ENCODE assay signal across 8 mouse cellular contexts in the genomic region with DNA sequence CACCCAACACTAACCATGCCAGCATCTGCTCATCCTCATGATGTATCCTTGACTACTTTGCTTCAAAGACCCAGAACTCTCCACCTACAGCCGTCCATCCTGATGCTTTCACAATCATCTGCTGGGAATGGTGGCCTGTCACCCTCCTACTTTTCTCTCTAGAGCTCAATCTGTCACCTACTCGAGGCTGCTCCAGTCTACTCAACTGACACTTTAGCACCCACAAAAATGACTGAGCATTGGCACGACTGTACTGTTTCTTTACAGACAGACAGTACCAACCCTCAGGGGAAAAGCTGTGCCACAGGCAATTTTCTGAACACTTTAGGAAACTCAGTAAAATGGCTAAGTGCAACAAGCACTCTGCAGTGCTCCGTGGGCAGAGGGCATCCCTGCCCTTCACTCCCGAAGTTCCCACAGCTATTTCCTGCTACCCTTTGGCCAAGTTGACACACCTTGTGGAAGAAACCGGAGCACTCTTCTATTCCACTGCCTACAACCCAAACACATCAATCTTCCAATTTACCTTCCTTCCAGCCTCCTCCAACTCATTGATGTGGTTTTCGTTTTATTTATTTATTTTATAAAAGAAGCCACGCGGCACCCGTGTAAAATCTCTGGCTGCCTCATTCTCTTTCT. TPM values are rescaled to one million over a fixed set of nuclear protein-coding genes. Genes with fewer than 3 reads are reported as not detected.
A peak's percentile ranks its signal among the peaks of the same experiment; 100 is the strongest.
DNase-seq lines count a peak whose midpoint lies in the region; ATAC-seq and TF ChIP-seq lines count a peak whose summit lies in the region.

No protein-coding gene starts in this region.

- no peaks in the 10 kb centered on the region for H3K9me3 ChIP-seq in heart, postnatal 0 days (replicated peaks; ENCODE audit: control insufficient read depth, low read length)
- no peaks in the 10 kb centered on the region for H3K9me3 ChIP-seq in embryonic facial prominence, embryonic 13.5 days
- no peaks in the 10 kb centered on the region for H3K9me3 ChIP-seq in limb, embryonic 11.5 days (ENCODE audit: control insufficient read depth, low read length)
- no peaks in the 10 kb centered on the region for H3K9me3 ChIP-seq in stomach, embryonic 14.5 days (ENCODE audit: control insufficient read depth, low read depth, low read length)

- peak overlapping the region; percentile 85 for H3ac ChIP-seq in C2C12 (ENCODE audit: control insufficient read depth, insufficient read length, low read depth)

- TF ChIP-seq CTCF in heart, postnatal 0 days (IDR thresholded peaks at IDR 0.05; ENCODE audit: low read depth), result no peak
- no peak for TF ChIP-seq CTCF in C2C12 (IDR thresholded peaks at IDR 0.05; ENCODE audit: control insufficient read depth, insufficient read depth, insufficient read length)

- H3K4me3 ChIP-seq in heart, postnatal 0 days (ENCODE audit: low read depth, low read length), result peak overlapping the region; percentile 78
- H3K4me3 ChIP-seq in C2C12 (ENCODE audit: insufficient read depth, poor library complexity, severe bottlenecking), result peak overlapping the region; percentile 71
- H3K4me3 ChIP-seq in embryonic facial prominence, embryonic 13.5 days, result peak overlapping the region; percentile 91
- peak overlapping the region; percentile 95 for H3K4me3 ChIP-seq in limb, embryonic 11.5 days (ENCODE audit: low read depth, low read length)
- peak overlapping the region; percentile 84 for H3K4me3 ChIP-seq in stomach, embryonic 14.5 days (ENCODE audit: low read depth, low read length)

- H3K79me2 ChIP-seq in C2C12 (ENCODE audit: control insufficient read depth, insufficient read depth), result peaks cover 58% of the 10 kb centered on the region

- H3K27me3 ChIP-seq in heart, postnatal 0 days (ENCODE audit: control insufficient read depth, insufficient read depth, low read length), result no peaks in the 10 kb centered on the region
- no peaks in the 10 kb centered on the region for H3K27me3 ChIP-seq in C2C12 (ENCODE audit: control insufficient read depth, insufficient read depth, insufficient read length)
- H3K27me3 ChIP-seq in embryonic facial prominence, embryonic 13.5 days, result no peaks in the 10 kb centered on the region
- H3K27me3 ChIP-seq in limb, embryonic 11.5 days (ENCODE audit: control insufficient read depth, insufficient read depth, low read length), result no peaks in the 10 kb centered on the region
- H3K27me3 ChIP-seq in stomach, embryonic 14.5 days (ENCODE audit: control insufficient read depth, insufficient read depth, low read length), result no peaks in the 10 kb centered on the region

- peak; percentile 4; the same call in 1 of the 2 replicates for ATAC-seq in heart, postnatal 0 days (ENCODE audit: insufficient read depth, low read depth)
- no peak for ATAC-seq in embryonic facial prominence, embryonic 13.5 days (ENCODE audit: insufficient number of reproducible peaks, insufficient read depth, low FRiP score, low TSS enrichment, low read depth)
- no peak for ATAC-seq in limb, embryonic 11.5 days (ENCODE audit: insufficient number of reproducible peaks, low FRiP score, low TSS enrichment, low read depth)
- ATAC-seq in stomach, embryonic 14.5 days (ENCODE audit: insufficient number of reproducible peaks, insufficient read depth, low FRiP score, low read depth), result 0 out of 2 replicates have a peak, but pooled peaks have one; percentile 21

- peak overlapping the region; percentile 93 for H3K4me2 ChIP-seq in heart, postnatal 0 days (ENCODE audit: low read depth, low read length)
- peak overlapping the region; percentile 92 for H3K4me2 ChIP-seq in embryonic facial prominence, embryonic 13.5 days
- peak overlapping the region; percentile 69 for H3K4me2 ChIP-seq in limb, embryonic 11.5 days (ENCODE audit: low read depth, severe bottlenecking)
- peak overlapping the region; percentile 87 for H3K4me2 ChIP-seq in stomach, embryonic 14.5 days (replicated peaks; ENCODE audit: low read depth, low read length)

- peaks cover 25% of the 10 kb centered on the region for H3K4me1 ChIP-seq in heart, postnatal 0 days (ENCODE audit: control insufficient read depth, insufficient read depth)
- peaks cover 16% of the 10 kb centered on the region for H3K4me1 ChIP-seq in embryonic facial prominence, embryonic 13.5 days
- H3K4me1 ChIP-seq in limb, embryonic 11.5 days (ENCODE audit: control insufficient read depth, insufficient read depth, low read length), result no peaks in the 10 kb centered on the region
- peaks cover 8% of the 10 kb centered on the region for H3K4me1 ChIP-seq in stomach, embryonic 14.5 days (ENCODE audit: control insufficient read depth, insufficient read depth, low read length)

- 2% methylated on average over 10 of the region's 10 CpGs for WGBS in heart, postnatal 0 days
- 7% methylated on average over 10 of the region's 10 CpGs for WGBS in embryonic facial prominence, embryonic 13.5 days
- WGBS in limb, embryonic 11.5 days, result 9% methylated on average over 10 of the region's 10 CpGs
- WGBS in stomach, embryonic 14.5 days, result 6% methylated on average over 10 of the region's 10 CpGs

- H3K79me3 ChIP-seq in C2C12 (ENCODE audit: low read depth), result peaks cover 53% of the 10 kb centered on the region

- no peaks in the 10 kb centered on the region for H3K36me3 ChIP-seq in heart, postnatal 0 days (replicated peaks; ENCODE audit: control insufficient read depth, insufficient read depth, low read length)
- H3K36me3 ChIP-seq in C2C12 (ENCODE audit: control insufficient read depth, insufficient read depth), result peaks cover 22% of the 10 kb centered on the region
- H3K36me3 ChIP-seq in embryonic facial prominence, embryonic 13.5 days, result no peaks in the 10 kb centered on the region
- H3K36me3 ChIP-seq in limb, embryonic 11.5 days (ENCODE audit: control insufficient read depth, insufficient read depth, low read length), result no peaks in the 10 kb centered on the region
- H3K36me3 ChIP-seq in stomach, embryonic 14.5 days (ENCODE audit: control insufficient read depth, insufficient read depth, low read length), result no peaks in the 10 kb centered on the region

- H3K27ac ChIP-seq in heart, postnatal 0 days (ENCODE audit: low read depth), result peak overlapping the region; percentile 85
- peak overlapping the region; percentile 80; the same call in 1 of the 2 replicates for H3K27ac ChIP-seq in embryonic facial prominence, embryonic 13.5 days
- H3K27ac ChIP-seq in limb, embryonic 11.5 days (replicated peaks; ENCODE audit: low read depth, low read length), result no peak overlapping the region; the same call in 1 of the 2 replicates
- H3K27ac ChIP-seq in stomach, embryonic 14.5 days (ENCODE audit: low read length), result peak overlapping the region; percentile 72

- DNase-seq in heart, postnatal 0 days (ENCODE audit: low spot score), result no peak
- no peak for DNase-seq in heart, adult 18-20 months
- DNase-seq in limb, embryonic 11.5 days (ENCODE audit: low spot score), result no peak
- no peak for DNase-seq in gastrocnemius, postnatal 4 days (ENCODE audit: low spot score in 2 of 2)
- DNase-seq in gastrocnemius, adult 18-20 months (ENCODE audit: low spot score), result no peak

- TF ChIP-seq EP300 in heart, postnatal 0 days (IDR thresholded peaks at IDR 0.05; ENCODE audit: low read depth), result no peak

- peak overlapping the region; percentile 91 for H3K9ac ChIP-seq in heart, postnatal 0 days (replicated peaks; ENCODE audit: low read depth, low read length)
- peak overlapping the region; percentile 95 for H3K9ac ChIP-seq in embryonic facial prominence, embryonic 13.5 days
- H3K9ac ChIP-seq in limb, embryonic 11.5 days (ENCODE audit: low read length), result peak overlapping the region; percentile 83
- H3K9ac ChIP-seq in stomach, embryonic 14.5 days (replicated peaks; ENCODE audit: low read depth, low read length), result peak overlapping the region; percentile 79

TF ChIP-seq in C2C12, 6 proteins besides CTCF, POLR2A, EP300 and RAD21:
- no peak for TF ChIP-seq FOSL1 (IDR thresholded peaks at IDR 0.05; ENCODE audit: insufficient read depth, low read length, poor library complexity, severe bottlenecking)
- TF ChIP-seq CEBPB (IDR thresholded peaks at IDR 0.05; ENCODE audit: low read depth), result no peak
- TF ChIP-seq USF1 (IDR thresholded peaks at IDR 0.05; ENCODE audit: low read depth), result no peak
- TF ChIP-seq MAX (IDR thresholded peaks at IDR 0.05), result no peak
- TF ChIP-seq MYOD1 (IDR thresholded peaks at IDR 0.05; ENCODE audit: control insufficient read depth, insufficient read length, low read depth), result no peak

RNA-seq across cellular contexts. Expression of a gene that starts 10.8 kb away (rescaled TPM):
- 40.2 and 63.7 TPM in 2 replicates for total RNA-seq in heart, postnatal 0 days (2014; rRNA removed; ENCODE audit: low replicate concordance)
- 18.0 and 18.6 TPM in 2 replicates for polyA plus RNA-seq in heart, postnatal 0 days (2015; fragmentation: Nextera tagmentation; extraction: Ambion mirVana)
- 10 to 100 TPM; 21.0 to 25.0 TPM for total RNA-seq in heart, adult 18-20 months (2021)
- 45.9 TPM for polyA plus RNA-seq in C2C12 (2012; fragmentation: generic; extraction: Trizol)
- 53.3 and 56.4 TPM in 2 replicates for polyA plus RNA-seq in embryonic facial prominence, embryonic 13.5 days (2015; fragmentation: Nextera tagmentation; extraction: Ambion mirVana)
- 42.2 and 45.5 TPM in 2 replicates for polyA plus RNA-seq in limb, embryonic 11.5 days (2014; fragmentation: Nextera tagmentation; extraction: Ambion mirVana)
- polyA plus RNA-seq in stomach, embryonic 14.5 days (2014; fragmentation: Nextera tagmentation; extraction: Ambion mirVana), result 45.8 and 47.5 TPM in 2 replicates
- 10 to 100 TPM; 36.9 to 46.9 TPM for total RNA-seq in gastrocnemius, postnatal 4 days (2021)
- total RNA-seq in gastrocnemius, adult 18-20 months (2021), result 10 to 100 TPM; 17.5 to 20.1 TPM

RNA-seq across cellular contexts. Expression of a gene that starts 37.5 kb away (rescaled TPM):
- 42.0 and 47.4 TPM in 2 replicates for total RNA-seq in heart, postnatal 0 days (2014; rRNA removed; ENCODE audit: low replicate concordance)
- polyA plus RNA-seq in heart, postnatal 0 days (2015; fragmentation: Nextera tagmentation; extraction: Ambion mirVana), result 21.7 and 23.0 TPM in 2 replicates
- 10 to 100 TPM; 18.2 to 24.2 TPM for total RNA-seq in heart, adult 18-20 months (2021)
- 83.6 TPM for polyA plus RNA-seq in C2C12 (2012; fragmentation: generic; extraction: Trizol)
- polyA plus RNA-seq in embryonic facial prominence, embryonic 13.5 days (2015; fragmentation: Nextera tagmentation; extraction: Ambion mirVana), result 88.8 and 97.7 TPM in 2 replicates
- polyA plus RNA-seq in limb, embryonic 11.5 days (2014; fragmentation: Nextera tagmentation; extraction: Ambion mirVana), result 68.2 and 68.7 TPM in 2 replicates
- polyA plus RNA-seq in stomach, embryonic 14.5 days (2014; fragmentation: Nextera tagmentation; extraction: Ambion mirVana), result 69.8 and 76.6 TPM in 2 replicates
- 10 to 100 TPM; 56.9 to 60.4 TPM for total RNA-seq in gastrocnemius, postnatal 4 days (2021)
- 10 to 100 TPM; 21.8 to 23.4 TPM for total RNA-seq in gastrocnemius, adult 18-20 months (2021)

Comparison
In these comparisons a context has a peak if more than half of its experiments do, and no peak if none do; other contexts are left out.
1. ATAC-seq: peak in heart, postnatal 0 days (single experiment) and stomach, embryonic 14.5 days (single experiment); none in embryonic facial prominence, embryonic 13.5 days (single experiment) and limb, embryonic 11.5 days (single experiment).
2. Peak in every context shown above with its lines, with median percentiles within 50 percentile points of each other: H3K4me2 ChIP-seq, H3K4me3 ChIP-seq and H3K9ac ChIP-seq.